Mouse (Mus musculus) kidney, embryonic 14.5 days (tissue): Measurements from ENCODE around the gene Dusp10. TPM values are rescaled to one million over a fixed set of nuclear protein-coding genes. Genes with fewer than 3 reads are reported as not detected.

Experiments used
- ATAC-seq: fragments of 200-750 bp; cut with Nextera tagmentation; 2 replicates; pipeline ENCODE4 v1.8.0; 2017; ENCODE audit warnings: moderate number of reproducible peaks, mild to moderate bottlenecking, moderate TSS enrichment, moderate library complexity; ENCODE audit not compliant: low FRiP score, low TSS enrichment
- H3K27ac ChIP-seq: fragments of 300-500 bp; sonication (generic); 2 replicates; pipeline ENCODE4 v1.5.1; 2014; ENCODE audit warnings: low read depth, mild to moderate bottlenecking, low read length, moderate library complexity, mixed read lengths
- H3K27me3 ChIP-seq: fragments of 300-500 bp; sonication (generic); 2 replicates; pipeline ENCODE4 v1.6.1; 2014; ENCODE audit warnings: mild to moderate bottlenecking, low read length; ENCODE audit not compliant: control insufficient read depth, insufficient read depth
- H3K36me3 ChIP-seq: fragments of 300-500 bp; sonication (generic); 2 replicates; pipeline ENCODE4 v1.6.1; 2014; ENCODE audit warnings: low read length, mixed read lengths; ENCODE audit not compliant: control insufficient read depth, insufficient read depth
- H3K4me1 ChIP-seq: fragments of 300-500 bp; sonication (generic); 2 replicates; pipeline ENCODE4 v1.6.1; 2014; ENCODE audit warnings: low read length, mixed read lengths; ENCODE audit not compliant: control insufficient read depth, insufficient read depth
- H3K4me2 ChIP-seq: fragments of 300-500 bp; sonication (generic); replicated peaks from 2 replicates; pipeline ENCODE4 v1.6.1; 2014; ENCODE audit warnings: low read depth, mild to moderate bottlenecking, low read length
- H3K4me3 ChIP-seq: fragments of 300-500 bp; sonication (generic); 2 replicates; pipeline ENCODE4 v1.5.1; 2014; ENCODE audit warnings: mild to moderate bottlenecking, low read length
- H3K9ac ChIP-seq: fragments of 300-500 bp; sonication (generic); 2 replicates; pipeline ENCODE4 v1.6.1; 2014; ENCODE audit warnings: low read depth, mild to moderate bottlenecking, low read length, moderate library complexity
- H3K9me3 ChIP-seq: fragments of 300-500 bp; sonication (generic); 2 replicates; pipeline ENCODE4 v1.6.1; 2016; ENCODE audit warnings: low read length; ENCODE audit not compliant: control insufficient read depth
- WGBS: fragments of 180-500 bp; shearing (Covaris S2); extraction: QIAGEN DNeasy Blood & Tissue Kit; methylation state at CpG from one replicate; pipeline ENCODE4 v1.1.7; 2014; 5-methylcytosine and 5-hydroxymethylcytosine counted together
- polyA plus RNA-seq: library from polyadenylated mRNA; unstranded; fragments of >200 nt; fragmentation: Nextera tagmentation; extraction: Ambion mirVana; gene quantifications from 2 replicates; pipeline ENCODE4 v1.2.1, GENCODE M21; 2014

Dusp10 gene
- polyA plus RNA-seq, 1 experiment from 2014 or later = 5.9 TPM

DNA sequence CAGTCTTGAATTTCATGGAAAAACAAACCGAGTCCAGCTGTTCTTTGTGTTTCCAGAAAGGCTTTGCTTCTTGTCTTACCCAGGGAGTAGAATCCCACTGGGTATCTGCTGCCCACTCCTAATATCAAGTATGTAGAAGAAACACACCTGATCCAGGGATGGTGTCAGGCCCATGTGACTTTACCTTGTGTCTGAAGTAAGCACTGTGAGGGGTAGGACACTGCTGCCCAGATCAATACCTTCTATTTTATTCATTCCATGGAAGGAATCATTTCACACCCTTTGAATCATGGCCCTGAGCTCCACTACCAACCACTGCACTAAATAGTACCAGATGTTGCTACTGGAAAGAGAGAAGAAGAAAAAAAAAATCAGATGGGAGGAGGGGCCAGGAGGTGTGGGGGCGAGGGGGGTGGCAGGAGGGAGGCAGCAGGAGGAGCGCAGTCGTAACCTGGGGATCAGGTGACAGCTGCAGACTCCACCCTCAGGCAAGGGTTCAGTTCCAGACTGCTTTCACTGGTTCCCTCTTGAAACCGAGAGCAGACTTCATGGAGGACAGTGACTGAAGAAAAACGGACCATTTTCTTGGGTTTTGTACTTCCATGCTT lies 33.1 kb downstream of the Dusp10 start:
- no peak for ATAC-seq
- H3K4me3 ChIP-seq = no peak overlapping the region
- H3K9me3 ChIP-seq = no peaks in the 10 kb centered on the region
- H3K27ac ChIP-seq = no peak overlapping the region
- no peaks in the 10 kb centered on the region for H3K36me3 ChIP-seq
- H3K9ac ChIP-seq = no peak overlapping the region
- H3K4me2 ChIP-seq = no peak overlapping the region
- H3K4me1 ChIP-seq = no peaks in the 10 kb centered on the region
- 24% methylated on average over 6 of the region's 6 CpGs for WGBS
- H3K27me3 ChIP-seq = no peaks in the 10 kb centered on the region

GRCm38 (mm10) chr1:184047818-184048217 lies 34.7 kb downstream of the Dusp10 start:
- H3K27me3 ChIP-seq = no peaks in the 10 kb centered on the region
- H3K4me2 ChIP-seq = no peak overlapping the region
- 82% methylated on average over 9 of the region's 9 CpGs for WGBS

GRCm38 (mm10) chr1:184048675-184049418 lies 35.7 kb downstream of the Dusp10 start:
- H3K36me3 ChIP-seq = no peaks in the 10 kb centered on the region
- WGBS = 73% methylated on average over 10 of the region's 10 CpGs
- H3K27ac ChIP-seq = no peak overlapping the region

More at GRCm38 (mm10) chr1:184047818-184048217, 34.7 kb downstream of the Dusp10 start:
- H3K9me3 ChIP-seq = no peaks in the 10 kb centered on the region
- no peaks in the 10 kb centered on the region; the same call in 1 of the 2 replicates for H3K4me1 ChIP-seq
- H3K27ac ChIP-seq = no peak overlapping the region
- no peaks in the 10 kb centered on the region for H3K36me3 ChIP-seq
- ATAC-seq = no peak
- H3K9ac ChIP-seq = no peak overlapping the region
- H3K4me3 ChIP-seq = no peak overlapping the region

DNA sequence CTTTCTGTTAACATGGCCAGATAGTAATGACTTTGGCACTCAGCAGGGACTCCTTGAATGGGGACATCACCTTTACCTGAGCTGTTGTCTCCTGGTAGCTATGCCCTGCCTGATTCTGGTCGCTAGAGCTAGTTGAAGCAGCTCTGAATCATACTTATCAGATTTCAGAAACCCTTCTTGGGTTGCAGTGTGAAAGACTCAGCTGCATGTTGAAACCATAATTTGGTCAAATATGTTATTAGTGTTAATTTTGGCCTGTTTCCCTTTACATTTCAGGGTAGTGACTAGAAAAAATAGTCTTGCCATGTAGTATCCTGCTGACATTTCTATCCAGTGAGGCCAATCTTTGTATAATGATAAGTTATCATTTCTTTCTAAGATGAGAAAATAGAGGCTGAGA lies 38.2 kb downstream of the Dusp10 start:
- H3K36me3 ChIP-seq = no peaks in the 10 kb centered on the region

More at GRCm38 (mm10) chr1:184048675-184049418, 35.7 kb downstream of the Dusp10 start:
- H3K4me3 ChIP-seq = no peak overlapping the region
- no peaks in the 10 kb centered on the region for H3K27me3 ChIP-seq
- H3K4me1 ChIP-seq = no peaks in the 10 kb centered on the region; the same call in 1 of the 2 replicates
- no peak overlapping the region for H3K4me2 ChIP-seq
- no peak for ATAC-seq
- no peaks in the 10 kb centered on the region for H3K9me3 ChIP-seq
- H3K9ac ChIP-seq = no peak overlapping the region

DNA sequence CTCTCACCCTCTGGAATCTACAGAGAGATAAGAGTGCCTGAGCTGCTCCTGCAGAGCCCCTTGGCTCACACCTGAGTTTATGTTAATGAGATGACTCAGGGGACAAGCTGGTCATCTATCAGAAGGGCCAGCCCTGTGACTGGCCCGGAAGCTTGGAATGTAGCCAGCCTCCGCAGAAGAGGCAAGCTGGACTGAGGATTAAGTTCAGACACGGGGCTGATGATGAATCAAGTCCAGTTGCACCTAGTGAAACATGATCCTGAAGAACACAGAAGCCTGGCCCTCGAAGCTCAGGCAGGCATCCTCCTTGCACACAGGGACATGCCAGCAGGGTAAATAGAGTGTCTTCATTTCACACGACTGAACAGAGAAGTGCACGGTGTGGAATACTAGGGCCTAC lies 38.7 kb downstream of the Dusp10 start:
- Histone ChIP-seq H3K4me2 (no peak overlapping the region), H3K4me1 (no peaks in the 10 kb centered on the region; the same call in 1 of the 2 replicates), H3K27me3 (no peaks in the 10 kb centered on the region), H3K9me3 (no peaks in the 10 kb centered on the region), H3K4me3 (no peak overlapping the region), H3K36me3 (no peaks in the 10 kb centered on the region), H3K27ac (no peak overlapping the region), H3K9ac (no peak overlapping the region)
- ATAC-seq = peak; percentile 55; the same call in 1 of the 2 replicates
- WGBS = 11% methylated on average over 6 of the region's 6 CpGs

More for the DNA sequence above, 38.2 kb downstream of the Dusp10 start:
- no peaks in the 10 kb centered on the region for H3K27me3 ChIP-seq
- H3K4me2 ChIP-seq = no peak overlapping the region
- 35% methylated on average over 1 of the region's 1 CpGs for WGBS
- H3K4me1 ChIP-seq = no peaks in the 10 kb centered on the region; the same call in 1 of the 2 replicates
- no peak overlapping the region for H3K9ac ChIP-seq
- no peak overlapping the region for H3K4me3 ChIP-seq
- no peak for ATAC-seq
- no peak overlapping the region for H3K27ac ChIP-seq
- H3K9me3 ChIP-seq = no peaks in the 10 kb centered on the region

GRCm38 (mm10) chr1:184052331-184052730 lies 39.2 kb downstream of the Dusp10 start:
- H3K4me3 ChIP-seq = no peak overlapping the region
- no peaks in the 10 kb centered on the region for H3K27me3 ChIP-seq
- no peak overlapping the region for H3K27ac ChIP-seq
- no peaks in the 10 kb centered on the region for H3K36me3 ChIP-seq
- 66% methylated on average over 4 of the region's 4 CpGs for WGBS
- no peaks in the 10 kb centered on the region; the same call in 1 of the 2 replicates for H3K4me1 ChIP-seq
- no peak overlapping the region for H3K9ac ChIP-seq
- H3K4me2 ChIP-seq = no peak overlapping the region
- H3K9me3 ChIP-seq = no peaks in the 10 kb centered on the region
- no peak for ATAC-seq

- no peaks in the 10 kb centered on the region for H3K9me3 ChIP-seq
- no peak overlapping the region for H3K4me2 ChIP-seq
- no peaks in the 10 kb centered on the region for H3K36me3 ChIP-seq
- no peak overlapping the region for H3K9ac ChIP-seq
- WGBS = 75% methylated on average over 4 of the region's 4 CpGs
- no peaks in the 10 kb centered on the region; the same call in 1 of the 2 replicates for H3K4me1 ChIP-seq
- no peak overlapping the region for H3K4me3 ChIP-seq
- no peak for ATAC-seq
- H3K27ac ChIP-seq = no peak overlapping the region
- no peaks in the 10 kb centered on the region for H3K27me3 ChIP-seq
Observed at GRCm38 (mm10) chr1:184053141-184053540, 40.0 kb downstream of the Dusp10 start.

- H3K4me1 ChIP-seq = no peaks in the 10 kb centered on the region; the same call in 1 of the 2 replicates
- ATAC-seq = no peak
- no peak overlapping the region for H3K4me3 ChIP-seq
- WGBS = 80% methylated on average over 4 of the region's 4 CpGs
- no peak overlapping the region for H3K9ac ChIP-seq
- H3K9me3 ChIP-seq = no peaks in the 10 kb centered on the region
- H3K4me2 ChIP-seq = no peak overlapping the region
- no peaks in the 10 kb centered on the region for H3K36me3 ChIP-seq
- H3K27ac ChIP-seq = no peak overlapping the region
- H3K27me3 ChIP-seq = no peaks in the 10 kb centered on the region
Observed at GRCm38 (mm10) chr1:184053711-184054110, 40.6 kb downstream of the Dusp10 start.

DNA sequence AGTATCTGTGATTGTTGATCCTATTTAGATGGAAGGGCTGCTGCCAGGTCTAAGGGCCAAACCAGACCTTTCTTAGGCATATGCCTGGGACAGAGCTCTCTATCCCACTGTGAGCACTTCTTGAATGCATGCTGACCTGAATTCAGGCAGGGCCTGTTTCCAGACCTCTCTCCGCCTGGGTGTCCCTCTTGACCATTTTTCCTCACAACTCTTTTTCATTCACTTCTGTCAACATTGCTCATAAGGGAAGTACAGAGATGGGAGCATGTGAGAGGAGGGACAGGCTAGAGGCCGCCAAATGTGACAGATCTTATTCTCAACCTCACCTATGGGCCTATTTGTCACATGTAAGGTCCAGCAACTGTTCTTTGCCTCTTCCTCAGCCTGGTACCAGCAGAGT lies 41.1 kb downstream of the Dusp10 start:
- H3K27me3 ChIP-seq = no peaks in the 10 kb centered on the region
- H3K9ac ChIP-seq = no peak overlapping the region
- H3K4me3 ChIP-seq = no peak overlapping the region
- WGBS = 93% methylated on average over 2 of the region's 2 CpGs
- no peak for ATAC-seq
- H3K9me3 ChIP-seq = no peaks in the 10 kb centered on the region
- no peak overlapping the region for H3K27ac ChIP-seq
- H3K4me2 ChIP-seq = no peak overlapping the region
- no peaks in the 10 kb centered on the region for H3K36me3 ChIP-seq
- no peaks in the 10 kb centered on the region; the same call in 1 of the 2 replicates for H3K4me1 ChIP-seq
